Mouse (Mus musculus): ENCODE results near the gene Olfr1411. TPM values are rescaled to one million over a fixed set of nuclear protein-coding genes. Genes with fewer than 3 reads are reported as not detected.

Gene Olfr1411
- polyA plus RNA-seq, 1 experiment from 2014 or later: not detected

DNA sequence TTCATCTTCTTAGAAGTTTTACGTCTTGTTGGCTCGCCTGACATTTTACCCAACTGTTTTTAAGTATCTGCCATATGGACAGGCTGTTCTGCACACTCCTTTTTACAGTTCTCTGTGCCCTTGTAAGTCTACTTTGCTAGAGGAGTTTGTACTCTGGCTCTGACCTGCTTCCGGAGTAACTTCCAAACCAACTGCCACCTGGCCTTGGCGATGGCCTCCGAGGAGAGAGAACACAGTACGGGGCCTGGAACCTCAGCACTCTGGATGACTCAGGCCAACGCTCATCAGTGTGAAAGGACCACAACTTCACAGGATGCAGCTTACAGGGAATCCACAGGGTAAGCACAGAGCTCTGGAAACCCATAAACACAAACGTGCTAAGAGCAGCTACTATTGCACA is 39.5 kb downstream of the Olfr1411 start:
- Histone ChIP-seq H3K79me2 (ENCODE audit: inconsistent target) (peaks cover 9% of the 10 kb centered on the region), H3K4me3 (ENCODE audit: inconsistent target) (no peak overlapping the region), H3K27ac (no peak overlapping the region), H3K36me3 (ENCODE audit: inconsistent target) (peaks cover 31% of the 10 kb centered on the region)
- 63% methylated on average over 8 of the region's 8 CpGs for WGBS (ENCODE audit: missing documents)

DNA sequence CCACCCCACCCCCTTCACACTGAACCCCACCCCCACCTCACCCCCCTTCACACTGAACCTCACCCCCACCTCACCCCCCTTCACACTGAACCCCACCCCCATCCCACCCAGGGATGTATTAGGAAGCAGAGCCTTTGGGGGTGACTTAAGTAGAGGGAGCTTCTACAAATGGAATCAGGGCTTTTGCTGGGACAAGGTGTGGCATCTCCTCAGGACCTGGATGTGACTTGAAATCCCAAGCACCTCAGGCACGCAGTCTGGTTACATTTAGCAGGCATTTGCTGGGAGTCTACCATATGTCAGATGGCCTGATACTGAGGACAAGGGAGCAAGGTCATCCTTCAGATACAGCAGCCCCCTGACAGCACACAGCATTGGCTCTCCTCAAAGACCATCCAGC is 40.4 kb downstream of the Olfr1411 start:
- peaks cover 39% of the 10 kb centered on the region for H3K36me3 ChIP-seq (ENCODE audit: inconsistent target)
- no peak overlapping the region for H3K4me3 ChIP-seq (ENCODE audit: inconsistent target)
- 85% methylated on average over 1 of the region's 1 CpGs for WGBS (ENCODE audit: missing documents)
- peaks cover 18% of the 10 kb centered on the region for H3K79me2 ChIP-seq (ENCODE audit: inconsistent target)
- H3K27ac ChIP-seq: no peak overlapping the region

DNA sequence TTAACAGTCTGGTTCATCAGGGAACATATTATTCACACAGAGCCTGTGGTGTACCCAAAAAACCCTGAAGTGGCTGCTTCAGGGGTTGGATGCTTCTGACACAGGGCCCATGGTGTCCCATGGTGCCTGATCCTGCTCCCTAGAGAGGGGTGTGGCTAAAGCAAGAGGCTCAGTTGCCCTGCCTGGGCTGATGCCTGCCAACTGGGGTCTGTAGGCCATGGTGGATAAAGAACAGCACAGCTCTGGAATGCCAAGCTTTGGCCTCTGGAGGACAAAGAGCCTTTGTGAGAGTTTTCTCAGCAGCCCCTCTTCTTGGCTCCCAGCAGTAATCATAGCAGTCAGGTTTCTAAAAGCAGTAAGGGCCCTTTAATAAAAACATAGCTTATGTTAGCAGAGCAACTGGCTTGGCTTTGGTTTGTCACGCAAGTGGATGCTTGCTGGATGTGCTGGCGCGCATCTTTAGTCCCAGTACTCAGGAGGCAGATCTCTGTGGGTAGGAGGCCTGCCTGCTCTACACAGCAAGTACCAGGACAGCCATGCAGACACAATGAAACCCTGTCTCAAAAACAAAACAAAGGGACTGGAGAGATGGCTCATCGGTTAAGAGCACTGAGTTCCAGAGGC is 40.9 kb downstream of the Olfr1411 start:
- 92% methylated on average over 4 of the region's 4 CpGs for WGBS (ENCODE audit: missing documents)
- H3K36me3 ChIP-seq (ENCODE audit: inconsistent target): peaks cover 39% of the 10 kb centered on the region
- no peak overlapping the region for H3K27ac ChIP-seq
- H3K79me2 ChIP-seq (ENCODE audit: inconsistent target): peaks cover 23% of the 10 kb centered on the region
- H3K4me3 ChIP-seq (ENCODE audit: inconsistent target): no peak overlapping the region

DNA sequence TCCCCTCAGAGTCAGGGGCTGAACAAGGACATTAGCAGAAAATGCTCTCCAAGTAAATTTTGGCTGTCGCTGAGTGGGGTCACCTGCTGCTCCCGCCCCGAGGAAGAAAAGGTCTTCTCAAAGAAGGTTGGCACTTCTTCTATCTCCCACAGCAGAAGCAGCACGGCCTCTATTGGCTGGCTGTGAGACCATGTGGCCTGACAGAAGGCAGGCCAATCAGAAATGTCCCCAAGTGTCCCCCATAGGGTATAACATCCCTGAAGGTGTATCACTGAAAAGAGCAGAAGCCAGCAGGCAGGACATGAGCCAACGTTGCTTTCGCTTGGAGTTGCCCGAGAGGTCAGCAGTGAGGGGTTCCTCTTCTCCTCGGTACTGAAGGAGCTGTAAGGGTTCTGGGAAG is 41.8 kb downstream of the Olfr1411 start:
- Histone ChIP-seq H3K4me3 (ENCODE audit: inconsistent target) (no peak overlapping the region), H3K27ac (no peak overlapping the region), H3K79me2 (ENCODE audit: inconsistent target) (peaks cover 32% of the 10 kb centered on the region), H3K36me3 (ENCODE audit: inconsistent target) (peaks cover 39% of the 10 kb centered on the region)
- WGBS (ENCODE audit: missing documents): 86% methylated on average over 8 of the region's 8 CpGs

DNA sequence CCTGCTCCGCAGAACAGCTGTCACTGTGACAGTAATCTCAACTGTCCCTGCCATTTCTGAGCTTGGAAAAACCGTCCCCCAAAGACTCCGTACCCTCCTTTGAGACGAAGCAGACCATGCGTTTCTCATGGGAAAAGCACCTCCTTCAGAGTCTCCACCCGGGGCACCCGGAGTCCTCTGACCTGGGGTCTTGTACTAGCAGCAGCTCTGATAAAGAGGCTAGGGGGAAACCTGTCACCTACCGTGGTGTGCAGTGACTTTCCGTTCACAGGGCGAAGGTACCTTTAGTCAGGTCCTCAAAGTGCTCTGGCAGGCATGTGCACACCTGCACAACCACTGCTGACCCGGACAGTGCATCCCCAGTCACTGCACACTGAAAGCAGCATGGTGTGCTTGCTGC is 42.5 kb downstream of the Olfr1411 start:
- 97% methylated on average over 11 of the region's 11 CpGs for WGBS (ENCODE audit: missing documents)
- no peak overlapping the region for H3K27ac ChIP-seq
- peaks cover 38% of the 10 kb centered on the region for H3K79me2 ChIP-seq (ENCODE audit: inconsistent target)
- H3K36me3 ChIP-seq (ENCODE audit: inconsistent target): peaks cover 39% of the 10 kb centered on the region
- no peak overlapping the region for H3K4me3 ChIP-seq (ENCODE audit: inconsistent target)

DNA sequence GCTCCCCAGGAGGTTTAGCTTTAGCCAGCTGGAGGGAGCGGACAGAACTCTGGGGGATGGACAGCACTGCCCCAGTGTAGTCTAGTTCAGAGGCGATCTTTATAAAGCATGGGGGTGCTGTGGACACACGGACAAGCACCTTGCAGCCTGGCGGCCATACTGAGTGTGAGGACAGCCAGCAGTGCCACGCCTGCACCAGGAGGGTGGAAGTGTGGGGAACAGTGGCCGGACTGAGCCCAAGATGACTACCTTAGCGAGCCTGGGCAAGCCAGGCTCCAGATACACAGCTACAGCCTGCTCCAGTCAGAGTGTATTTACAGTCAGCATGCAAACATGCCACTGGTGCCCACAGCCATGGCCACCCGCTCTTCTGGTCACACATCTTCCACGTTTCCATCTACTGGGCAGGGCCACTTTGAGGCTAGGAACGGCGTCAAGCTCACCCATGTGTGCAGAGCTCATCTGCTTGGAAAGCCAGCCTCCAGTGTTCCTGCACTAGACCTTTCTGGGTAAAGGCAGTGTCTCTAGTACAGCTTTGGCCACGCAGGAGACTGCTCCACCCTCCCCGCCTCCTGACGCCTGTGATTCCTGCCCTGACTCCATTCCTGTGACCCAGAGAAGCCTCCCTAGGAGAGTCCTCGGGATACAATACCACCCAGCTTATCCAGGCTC is 43.4 kb downstream of the Olfr1411 start:
- H3K79me2 ChIP-seq (ENCODE audit: inconsistent target): peaks cover 38% of the 10 kb centered on the region
- H3K36me3 ChIP-seq (ENCODE audit: inconsistent target): peaks cover 39% of the 10 kb centered on the region
- H3K27ac ChIP-seq: no peak overlapping the region
- H3K4me3 ChIP-seq (ENCODE audit: inconsistent target): no peak overlapping the region
- 97% methylated on average over 15 of the region's 15 CpGs for WGBS (ENCODE audit: missing documents)

DNA sequence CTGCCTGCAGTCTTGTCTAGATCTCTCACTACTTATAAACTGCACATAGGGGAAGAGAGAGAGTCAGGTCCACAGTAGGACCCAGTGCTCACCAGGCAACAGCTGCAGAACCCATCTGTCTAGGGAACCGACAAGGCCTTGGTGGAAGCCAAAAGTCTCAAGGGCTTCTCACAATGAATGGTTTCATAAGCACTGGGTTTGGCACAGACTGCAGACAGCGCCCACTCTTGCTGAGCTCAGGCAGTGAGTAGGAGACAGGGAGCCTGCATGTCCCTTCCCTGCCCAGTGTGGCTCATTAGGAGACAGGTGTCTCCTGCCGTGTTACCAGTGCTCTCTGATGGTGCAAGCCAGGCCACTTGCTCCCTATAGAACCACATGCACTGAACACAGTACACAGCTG is 44.0 kb downstream of the Olfr1411 start:
- Histone ChIP-seq H3K4me3 (ENCODE audit: inconsistent target) (no peak overlapping the region), H3K27ac (no peak overlapping the region), H3K36me3 (ENCODE audit: inconsistent target) (peaks cover 39% of the 10 kb centered on the region), H3K79me2 (ENCODE audit: inconsistent target) (peaks cover 38% of the 10 kb centered on the region)
- 96% methylated on average over 3 of the region's 3 CpGs for WGBS (ENCODE audit: missing documents)

DNA sequence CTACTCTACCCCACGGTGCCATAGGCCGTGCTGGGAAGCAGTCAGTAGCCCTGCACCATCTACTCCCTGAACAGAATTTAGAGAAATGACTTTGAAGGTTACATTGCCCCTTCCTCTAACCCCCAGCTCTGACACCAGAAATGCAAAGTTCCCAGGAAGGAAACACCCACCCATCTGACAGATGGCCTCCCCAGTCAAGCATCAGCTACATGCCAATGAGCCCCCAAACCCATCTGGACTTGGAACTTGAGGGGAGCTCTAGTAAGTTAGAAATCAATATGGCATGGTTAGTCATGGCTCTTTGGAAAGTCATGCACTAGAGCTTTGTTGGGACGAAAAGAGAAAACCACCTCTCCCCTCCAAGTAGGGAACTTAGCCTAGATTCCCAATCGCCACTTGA is 44.5 kb downstream of the Olfr1411 start:
- 94% methylated on average over 4 of the region's 4 CpGs for WGBS (ENCODE audit: missing documents)
- H3K36me3 ChIP-seq (ENCODE audit: inconsistent target): peaks cover 39% of the 10 kb centered on the region
- H3K4me3 ChIP-seq (ENCODE audit: inconsistent target): no peak overlapping the region
- no peak overlapping the region for H3K27ac ChIP-seq
- peaks cover 38% of the 10 kb centered on the region for H3K79me2 ChIP-seq (ENCODE audit: inconsistent target)

DNA sequence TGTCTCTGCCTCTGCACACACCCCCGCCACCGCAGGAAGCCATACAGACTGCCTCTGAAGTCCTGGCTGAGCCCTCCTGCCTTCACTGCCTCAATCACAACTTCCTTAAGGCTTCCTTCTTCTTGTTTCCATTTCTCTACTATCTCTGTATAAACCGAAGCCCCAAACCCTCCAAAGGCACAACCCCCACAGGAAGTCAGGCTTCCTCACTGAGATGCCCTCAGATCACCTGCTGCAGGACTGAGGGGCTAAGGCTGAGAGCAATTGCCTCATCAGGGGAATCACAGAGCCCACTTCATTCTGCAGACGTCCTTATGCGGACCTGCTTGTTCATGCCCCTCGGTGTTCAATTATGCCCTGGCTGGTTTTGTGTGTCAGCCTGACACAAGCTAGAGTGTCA is 46.2 kb downstream of the Olfr1411 start:
- 23% methylated on average over 6 of the region's 6 CpGs for WGBS (ENCODE audit: missing documents)
- H3K79me2 ChIP-seq (ENCODE audit: inconsistent target): peaks cover 38% of the 10 kb centered on the region
- peaks cover 39% of the 10 kb centered on the region for H3K36me3 ChIP-seq (ENCODE audit: inconsistent target)
- peak overlapping the region; percentile 94 for H3K4me3 ChIP-seq (ENCODE audit: inconsistent target)
- peak overlapping the region; percentile 66 for H3K27ac ChIP-seq

DNA sequence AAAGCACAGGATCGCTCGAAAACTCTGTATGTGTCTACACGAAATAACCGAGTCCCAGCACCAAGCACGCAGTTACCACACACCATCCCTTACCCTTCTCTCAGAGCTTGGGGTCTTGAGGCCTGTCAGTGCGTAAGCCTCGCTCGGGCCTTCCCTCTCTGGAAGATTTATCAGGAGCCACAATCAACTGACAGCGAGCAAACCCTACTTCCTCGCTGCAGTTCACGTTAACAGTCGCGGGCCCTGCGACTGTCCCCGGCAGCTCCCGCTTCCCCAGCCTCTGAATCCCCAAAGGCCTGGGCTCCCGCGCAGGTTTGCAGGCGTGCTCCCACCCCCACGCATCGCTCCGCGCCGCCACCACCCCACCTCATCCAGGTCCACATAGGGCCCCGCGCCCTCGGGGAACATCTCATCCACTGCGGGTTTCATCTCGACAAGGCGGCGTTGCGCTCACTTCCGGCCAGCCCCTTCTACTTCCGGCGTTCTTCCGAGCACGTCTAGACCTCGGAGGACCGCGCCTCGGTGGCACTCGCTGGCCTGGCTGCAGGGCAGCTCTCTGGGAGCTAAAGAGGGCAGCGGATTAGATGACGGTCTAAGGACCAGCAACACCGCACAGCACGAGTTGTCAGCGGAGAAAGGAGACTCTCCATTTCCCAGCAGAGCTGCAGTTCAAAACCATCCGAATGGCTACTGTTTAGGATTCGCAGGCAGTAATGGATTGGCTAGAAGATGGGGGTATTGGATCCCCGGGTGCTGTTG is 47.5 kb downstream of the Olfr1411 start, which contains the start of gene Cops9:
Gene Cops9 (minus strand): TSS at position 472 of the 759 bp plus-strand sequence.
- H3K36me3 ChIP-seq (ENCODE audit: inconsistent target): peaks cover 28% of the 10 kb centered on the region
- H3K79me2 ChIP-seq (ENCODE audit: inconsistent target): peaks cover 38% of the 10 kb centered on the region
- 4% methylated on average over 50 of the region's 50 CpGs for WGBS (ENCODE audit: missing documents)
- peak within 1 kb of the TSS; percentile 66 for H3K27ac ChIP-seq
- peak within 1 kb of the TSS; percentile 94 for H3K4me3 ChIP-seq (ENCODE audit: inconsistent target)

DNA sequence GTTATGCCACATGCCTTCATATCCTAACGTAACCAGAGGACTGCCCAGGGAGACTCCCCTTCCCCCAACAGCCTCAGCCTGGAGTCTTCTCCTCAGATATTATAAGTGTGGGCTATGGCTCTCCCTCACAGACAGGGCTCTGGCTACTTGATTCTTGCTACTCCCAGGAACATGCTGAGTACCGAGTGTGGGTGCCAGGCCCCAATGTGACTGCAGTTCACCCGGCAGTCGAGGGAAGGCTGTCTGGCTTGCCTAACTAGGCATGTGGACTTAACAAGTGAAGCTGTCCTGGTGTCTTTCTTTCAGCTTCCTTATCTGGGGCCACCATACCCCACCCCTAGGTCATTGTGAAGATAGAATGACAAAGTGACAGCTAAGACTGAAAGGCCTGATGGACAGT is 49.5 kb downstream of the Olfr1411 start:
- peaks cover 29% of the 10 kb centered on the region for H3K79me2 ChIP-seq (ENCODE audit: inconsistent target)
- 82% methylated on average over 4 of the region's 4 CpGs for WGBS (ENCODE audit: missing documents)
- H3K27ac ChIP-seq: no peak overlapping the region
- H3K4me3 ChIP-seq (ENCODE audit: inconsistent target): no peak overlapping the region
- peaks cover 9% of the 10 kb centered on the region; the same call in 1 of the 2 replicates for H3K36me3 ChIP-seq (ENCODE audit: inconsistent target)

DNA sequence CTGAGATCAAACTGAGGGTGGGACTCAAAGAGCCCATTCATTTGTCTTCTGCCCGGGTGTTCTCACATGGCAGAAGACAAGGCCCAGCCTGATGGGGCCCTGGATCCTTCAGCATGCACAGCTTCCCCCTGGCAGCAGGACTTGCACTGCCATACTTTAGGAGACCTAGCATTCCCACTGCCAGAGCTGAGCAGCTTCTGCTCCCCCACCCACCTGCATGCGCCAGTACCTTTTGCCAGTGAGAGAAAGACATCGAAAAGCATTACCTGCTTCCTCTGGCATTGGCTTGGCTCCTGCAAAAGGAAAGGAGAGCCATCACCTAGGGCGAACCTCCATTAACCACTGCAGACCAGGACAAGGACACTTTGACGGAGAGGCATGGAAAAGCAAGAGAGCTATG is 50.7 kb downstream of the Olfr1411 start:
- Histone ChIP-seq H3K27ac (no peak overlapping the region), H3K36me3 (ENCODE audit: inconsistent target) (no peaks in the 10 kb centered on the region), H3K79me2 (ENCODE audit: inconsistent target) (peaks cover 17% of the 10 kb centered on the region), H3K4me3 (ENCODE audit: inconsistent target) (no peak overlapping the region)
- WGBS (ENCODE audit: missing documents): 91% methylated on average over 5 of the region's 5 CpGs

DNA sequence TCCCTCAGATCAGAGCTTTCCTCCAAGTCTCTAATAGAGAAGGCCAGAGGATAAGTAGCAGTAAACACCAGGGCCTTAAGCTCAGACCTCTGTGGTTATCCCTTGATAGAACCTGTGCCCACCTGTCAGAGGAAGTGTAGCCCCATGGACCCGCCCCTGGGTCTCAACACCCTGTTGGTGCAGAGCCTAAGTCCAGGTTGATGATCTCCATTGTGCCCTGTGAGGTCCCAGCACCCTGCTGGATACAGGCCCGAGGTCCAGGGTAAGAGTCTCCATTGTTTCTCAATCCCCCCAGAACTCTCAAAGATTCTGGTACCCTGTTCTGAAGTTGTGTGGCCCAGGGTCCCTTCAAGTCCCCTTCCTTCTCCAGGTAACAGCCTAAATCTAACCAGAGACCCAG is 51.9 kb downstream of the Olfr1411 start:
- H3K27ac ChIP-seq: no peak overlapping the region
- WGBS (ENCODE audit: missing documents): 73% methylated on average over 2 of the region's 2 CpGs
- H3K4me3 ChIP-seq (ENCODE audit: inconsistent target): no peak overlapping the region
- no peaks in the 10 kb centered on the region for H3K36me3 ChIP-seq (ENCODE audit: inconsistent target)
- H3K79me2 ChIP-seq (ENCODE audit: inconsistent target): peaks cover 5% of the 10 kb centered on the region

DNA sequence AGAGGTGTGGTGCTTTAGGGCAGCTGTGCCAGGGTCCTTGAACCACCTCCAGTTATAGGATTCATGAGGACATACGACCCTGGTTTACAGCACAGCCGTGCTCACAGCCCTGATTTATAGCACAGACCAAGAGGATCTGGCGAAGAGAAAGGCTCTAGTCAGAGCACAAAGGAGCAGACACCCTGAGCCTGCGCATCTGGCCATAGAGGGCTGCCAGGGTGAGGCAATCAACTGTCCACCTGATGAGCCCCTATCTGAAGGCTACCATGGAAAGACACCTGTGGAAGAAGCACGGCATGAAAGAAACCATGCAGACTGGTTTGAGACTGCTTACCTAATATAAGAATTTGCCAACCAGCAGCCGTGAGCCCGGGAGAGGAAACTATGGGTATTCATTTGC is 52.4 kb downstream of the Olfr1411 start:
- no peak overlapping the region for H3K27ac ChIP-seq
- H3K36me3 ChIP-seq (ENCODE audit: inconsistent target): no peaks in the 10 kb centered on the region
- H3K4me3 ChIP-seq (ENCODE audit: inconsistent target): no peak overlapping the region
- H3K79me2 ChIP-seq (ENCODE audit: inconsistent target): peaks cover under 1% of the 10 kb centered on the region; the same call in 1 of the 2 replicates
- 84% methylated on average over 7 of the region's 7 CpGs for WGBS (ENCODE audit: missing documents)

DNA sequence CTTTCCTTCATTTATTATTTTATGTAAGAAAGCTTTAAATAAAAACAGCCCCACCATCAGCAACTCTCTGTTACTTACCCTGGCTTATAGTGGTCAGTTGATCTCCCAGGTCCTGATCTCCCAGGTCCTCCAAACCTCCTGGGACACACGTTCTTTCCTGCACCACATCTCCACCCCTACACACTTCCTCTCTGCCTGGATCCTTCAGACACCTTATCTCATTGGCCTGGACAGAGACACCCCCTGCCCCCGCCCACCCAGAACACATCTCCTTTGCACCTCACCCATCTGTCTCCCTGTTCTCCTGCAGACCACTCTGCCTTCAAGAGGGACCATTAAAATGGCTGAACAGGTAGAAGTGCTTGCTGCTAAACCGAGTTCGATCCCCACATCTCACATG is 52.8 kb downstream of the Olfr1411 start:
- Histone ChIP-seq H3K4me3 (ENCODE audit: inconsistent target) (no peak overlapping the region), H3K27ac (no peak overlapping the region), H3K79me2 (ENCODE audit: inconsistent target) (no peaks in the 10 kb centered on the region), H3K36me3 (ENCODE audit: inconsistent target) (no peaks in the 10 kb centered on the region)
- WGBS (ENCODE audit: missing documents): 74% methylated on average over 4 of the region's 4 CpGs
